Mouse (Mus musculus): ENCODE data around the gene Ttc7.

DNA sequence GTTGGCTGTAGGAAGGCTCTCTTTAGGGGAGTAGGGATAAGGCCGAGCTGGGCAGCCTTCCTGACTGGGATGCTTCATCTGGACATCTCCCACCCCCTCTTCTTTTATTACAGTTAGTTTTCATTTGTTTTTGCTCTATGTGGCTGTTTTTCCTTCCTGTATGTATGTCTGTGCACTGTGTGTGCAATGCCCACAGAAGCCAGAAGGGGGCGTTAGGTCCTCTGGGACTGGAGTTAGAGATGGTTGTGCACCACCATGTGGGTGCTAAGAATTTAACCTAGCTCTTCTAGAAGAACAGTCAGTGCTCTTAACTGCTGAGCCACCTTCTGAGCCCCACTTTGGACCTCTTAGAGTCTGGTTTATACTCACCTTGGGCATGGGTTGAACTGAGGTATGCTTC lies 53.0 kb downstream of the Ttc7 start:
- TF ChIP-seq CTCF (IDR thresholded peaks at IDR 0.05; ENCODE audit: extremely low read depth, insufficient read depth, insufficient read length, insufficient replicate concordance) (no peak; the same call in 1 of the 2 replicates), POLR2A (IDR thresholded peaks at IDR 0.05; ENCODE audit: low read depth, low read length) (no peak)
